In the genomic region with DNA sequence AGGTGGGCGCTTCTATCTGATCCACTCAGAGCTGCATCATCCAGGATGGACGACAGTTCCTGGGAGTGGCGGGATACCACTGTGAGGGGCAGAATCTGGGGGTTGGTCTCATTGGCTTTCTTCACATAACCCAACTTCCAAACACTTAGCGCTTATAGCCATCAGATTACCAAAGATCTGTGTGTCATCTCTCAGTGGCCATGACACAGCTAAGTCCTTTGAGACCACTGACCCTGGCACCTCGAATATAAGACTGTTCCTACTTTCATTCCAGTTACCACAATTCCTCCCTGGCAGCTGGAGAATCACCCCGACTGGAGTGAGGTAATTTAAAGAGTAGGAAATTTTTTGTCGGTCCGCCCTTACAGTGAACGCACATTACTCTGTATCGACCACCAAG, we compare ENCODE assay signal across 16 mouse cellular contexts.
"Had no signal": no experiment of that assay in that cellular context is flagged by ENCODE, and none has a peak within 500 bp of the region (broad histone marks: within the 10 kb centered on the region; RNA-seq: fewer than 3 reads in every experiment).

No protein-coding gene starts in this region.

- DNase-seq: retina, postnatal 1 day; right cerebral cortex, adult 18-20 months; right cerebral cortex, postnatal 14 days; right cerebral cortex, postnatal 25 days; right cerebral cortex, postnatal 4 days; spleen, adult 18-20 months; thymus, adult 18-20 months; thymus, adult 2 months; thymus, postnatal 14 days; thymus, postnatal 25 days; thymus, postnatal 36 days; thymus, postnatal 4 days had no signal

- H3K9me3 ChIP-seq: neural tube, embryonic 13.5 days; neural tube, embryonic 15.5 days; stomach, embryonic 15.5 days had no signal

- H3K27ac ChIP-seq: neural tube, embryonic 13.5 days; neural tube, embryonic 15.5 days; stomach, embryonic 15.5 days; stomach, postnatal 0 days had no signal

- H3K9ac ChIP-seq: neural tube, embryonic 13.5 days; neural tube, embryonic 15.5 days; stomach, embryonic 15.5 days had no signal

- H3K27me3 ChIP-seq: neural tube, embryonic 13.5 days; neural tube, embryonic 15.5 days; stomach, embryonic 15.5 days had no signal

- H3K4me2 ChIP-seq: neural tube, embryonic 13.5 days; neural tube, embryonic 15.5 days; stomach, embryonic 15.5 days had no signal

- H3K4me3 ChIP-seq: neural tube, embryonic 13.5 days; neural tube, embryonic 15.5 days; stomach, embryonic 15.5 days had no signal
